Mouse (Mus musculus): ENCODE measurements around the gene Cdk14. TPM values are rescaled to one million over a fixed set of nuclear protein-coding genes. Genes with fewer than 3 reads are reported as not detected.

Gene Cdk14
- total RNA-seq, 2 experiments from 2014 or later = 0.60 TPM; not detected in 1

GRCm38 (mm10) chr5:4880331-4880730, 539.8 kb downstream of the Cdk14 start:
- no peak for ATAC-seq (replicated peaks; ENCODE audit: low FRiP score, poor library complexity, severe bottlenecking)

- ATAC-seq (replicated peaks; ENCODE audit: low FRiP score, poor library complexity, severe bottlenecking) = no peak
Measured at GRCm38 (mm10) chr5:4878934-4879333, 541.2 kb downstream of the Cdk14 start.

- no peak for ATAC-seq (replicated peaks; ENCODE audit: low FRiP score, poor library complexity, severe bottlenecking)
Measured at GRCm38 (mm10) chr5:4877638-4878037, 542.5 kb downstream of the Cdk14 start.

GRCm38 (mm10) chr5:4877131-4877631, 542.9 kb downstream of the Cdk14 start:
- ATAC-seq (replicated peaks; ENCODE audit: low FRiP score, poor library complexity, severe bottlenecking) = no peak

GRCm38 (mm10) chr5:4876653-4877091, 543.4 kb downstream of the Cdk14 start:
- no peak for ATAC-seq (replicated peaks; ENCODE audit: low FRiP score, poor library complexity, severe bottlenecking)

- ATAC-seq (replicated peaks; ENCODE audit: low FRiP score, poor library complexity, severe bottlenecking) = no peak
Measured at GRCm38 (mm10) chr5:4870041-4870726, 549.9 kb downstream of the Cdk14 start.

GRCm38 (mm10) chr5:4868563-4869120, 551.5 kb downstream of the Cdk14 start:
- ATAC-seq (replicated peaks; ENCODE audit: low FRiP score, poor library complexity, severe bottlenecking) = no peak

- ATAC-seq (replicated peaks; ENCODE audit: low FRiP score, poor library complexity, severe bottlenecking) = no peak
Measured at GRCm38 (mm10) chr5:4867849-4868562, 552.1 kb downstream of the Cdk14 start.

- no peak for ATAC-seq (replicated peaks; ENCODE audit: low FRiP score, poor library complexity, severe bottlenecking)
Measured at GRCm38 (mm10) chr5:4866945-4867344, 553.2 kb downstream of the Cdk14 start.

GRCm38 (mm10) chr5:4866099-4866498, 554.0 kb downstream of the Cdk14 start:
- ATAC-seq (replicated peaks; ENCODE audit: low FRiP score, poor library complexity, severe bottlenecking) = no peak

GRCm38 (mm10) chr5:4861592-4861991, 558.5 kb downstream of the Cdk14 start:
- ATAC-seq (replicated peaks; ENCODE audit: low FRiP score, poor library complexity, severe bottlenecking) = no peak

GRCm38 (mm10) chr5:4861141-4861540, 559.0 kb downstream of the Cdk14 start:
- ATAC-seq (replicated peaks; ENCODE audit: low FRiP score, poor library complexity, severe bottlenecking) = no peak

GRCm38 (mm10) chr5:4858032-4858641, 562.0 kb downstream of the Cdk14 start:
- no peak for ATAC-seq (replicated peaks; ENCODE audit: low FRiP score, poor library complexity, severe bottlenecking)

GRCm38 (mm10) chr5:4853503-4853902, 566.6 kb downstream of the Cdk14 start:
- no peak for ATAC-seq (replicated peaks; ENCODE audit: low FRiP score, poor library complexity, severe bottlenecking)

GRCm38 (mm10) chr5:4852711-4853320, 567.3 kb downstream of the Cdk14 start:
- no peak for ATAC-seq (replicated peaks; ENCODE audit: low FRiP score, poor library complexity, severe bottlenecking)

GRCm38 (mm10) chr5:4851934-4852710, 568.0 kb downstream of the Cdk14 start:
- no peak for ATAC-seq (replicated peaks; ENCODE audit: low FRiP score, poor library complexity, severe bottlenecking)

GRCm38 (mm10) chr5:4851245-4851933, 568.7 kb downstream of the Cdk14 start:
- ATAC-seq (replicated peaks; ENCODE audit: low FRiP score, poor library complexity, severe bottlenecking) = no peak

- no peak for ATAC-seq (replicated peaks; ENCODE audit: low FRiP score, poor library complexity, severe bottlenecking)
Measured at GRCm38 (mm10) chr5:4834819-4835480, 585.2 kb downstream of the Cdk14 start.

Data from erythroblast, adult 5-6 weeks (primary cell).